Mouse (Mus musculus) layer of hippocampus, postnatal 14 days (tissue): ENCODE measurements around the gene Chmp2b. TPM values are rescaled to one million over a fixed set of nuclear protein-coding genes. Genes with fewer than 3 reads are reported as not detected.

Experiments used
- DNase-seq, 2 experiments: peaks; one replicate each; pipeline ENCODE4 v3.0.0; 2021 to 2022; ENCODE audit warnings: low spot score in 2 of 2, mixed read lengths in 1 of 2
- total RNA-seq, 2 experiments: library from RNA; stranded (reverse); gene quantifications; 2 replicates each; pipeline ENCODE4 v1.2.3; 2021

Gene Chmp2b
- total RNA-seq, 2 experiments from 2014 or later, result 72.2 to 76.9 TPM

DNA sequence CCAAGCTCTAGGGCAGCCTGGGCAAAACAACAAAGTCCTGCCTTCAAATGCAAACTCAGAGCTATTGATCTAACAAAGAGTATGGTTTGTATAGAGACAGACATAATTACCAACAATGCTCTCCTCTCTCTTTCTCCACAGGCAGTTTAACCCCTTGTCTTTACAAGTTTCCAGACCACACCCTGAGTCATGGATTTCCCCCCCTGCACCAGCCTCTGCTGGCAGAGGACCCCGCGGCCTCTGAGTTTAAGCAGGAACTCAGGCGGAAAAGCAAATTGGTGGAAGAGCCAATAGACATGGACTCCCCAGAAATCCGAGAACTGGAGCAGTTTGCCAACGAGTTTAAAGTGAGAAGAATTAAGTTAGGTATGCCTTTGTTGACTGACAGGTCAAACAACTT lies 32.9 kb downstream of the Chmp2b start:
- DNase-seq, result no peak

DNA sequence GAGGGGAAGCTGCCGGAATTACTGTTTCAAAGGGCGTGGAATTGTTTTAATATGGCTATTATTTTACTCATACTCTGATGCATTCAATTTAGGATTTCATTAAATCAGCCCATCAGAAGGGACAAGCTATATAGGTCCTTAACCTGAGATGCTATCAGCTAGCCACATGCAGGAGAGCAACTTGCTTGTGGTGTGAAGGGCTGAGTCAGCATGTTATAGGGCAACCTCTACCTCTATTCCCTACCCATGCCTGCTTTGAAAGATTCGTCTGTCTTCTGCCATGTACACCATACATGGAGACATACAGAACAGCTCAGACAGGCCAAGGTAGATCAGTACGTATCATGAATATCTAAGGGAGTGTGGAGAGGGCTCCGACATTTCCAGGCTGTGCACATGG lies 35.8 kb downstream of the Chmp2b start:
- DNase-seq, result no peak

DNA sequence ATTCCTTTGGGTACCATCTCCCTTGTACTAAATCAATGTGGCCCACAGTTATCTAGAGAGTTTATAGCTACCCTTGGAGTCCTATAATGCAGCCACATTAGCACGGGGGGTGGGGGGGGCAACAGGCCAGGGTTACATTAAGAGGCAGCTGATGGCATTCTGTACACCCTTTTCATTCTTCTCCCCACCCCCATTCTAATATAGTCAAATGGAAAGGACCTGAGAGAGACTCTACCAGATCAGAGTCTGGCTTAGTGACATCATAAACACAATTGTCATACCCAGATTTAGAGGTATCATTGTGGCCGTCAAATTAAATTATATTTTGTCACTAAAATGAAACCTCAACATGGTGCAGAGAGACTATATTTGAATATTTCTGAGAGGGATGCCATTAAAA lies 36.5 kb downstream of the Chmp2b start:
- no peak for DNase-seq

DNA sequence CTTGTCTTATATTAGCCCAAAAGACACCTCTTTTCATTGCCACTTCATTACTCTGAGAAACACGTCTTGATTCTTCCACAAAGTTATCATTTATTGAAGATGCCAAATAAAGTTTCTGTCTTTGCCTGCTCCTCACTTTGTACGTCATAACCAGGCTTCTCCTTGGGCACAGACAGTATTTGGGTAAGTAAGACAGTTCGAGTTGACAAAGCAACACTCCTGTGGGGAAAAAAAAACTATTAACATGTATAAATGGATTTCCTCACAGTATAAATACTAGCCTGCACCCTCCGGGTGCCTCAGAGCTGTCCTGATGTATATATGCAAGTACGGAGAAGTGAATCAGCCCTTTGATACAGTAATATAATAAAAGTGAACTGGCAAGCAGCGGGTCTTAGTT lies 42.3 kb downstream of the Chmp2b start, which contains the start of gene Pou1f1:
Pou1f1 (plus strand) TSS at position 301 of the 400 bp plus-strand sequence.
- DNase-seq, result no peak

DNA sequence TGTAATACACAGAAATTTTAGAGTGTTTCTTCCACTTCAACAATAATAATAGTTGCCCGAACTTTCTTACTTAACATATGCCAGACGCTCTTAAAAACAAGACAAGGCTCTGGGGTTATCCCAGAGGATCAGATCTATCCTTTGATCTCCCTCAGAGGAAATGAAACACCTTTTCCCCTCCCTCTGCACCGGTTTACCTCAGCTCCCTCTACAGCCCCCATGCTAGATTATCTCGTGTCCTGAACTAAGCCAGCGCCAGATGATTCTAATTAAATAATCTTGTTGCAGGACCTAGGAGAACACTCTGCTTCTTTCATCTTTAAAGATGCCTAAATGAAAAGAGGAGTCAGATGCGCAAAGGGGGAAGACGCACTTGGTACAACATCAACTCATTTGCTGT lies 48.3 kb downstream of the Chmp2b start:
- no peak for DNase-seq

DNA sequence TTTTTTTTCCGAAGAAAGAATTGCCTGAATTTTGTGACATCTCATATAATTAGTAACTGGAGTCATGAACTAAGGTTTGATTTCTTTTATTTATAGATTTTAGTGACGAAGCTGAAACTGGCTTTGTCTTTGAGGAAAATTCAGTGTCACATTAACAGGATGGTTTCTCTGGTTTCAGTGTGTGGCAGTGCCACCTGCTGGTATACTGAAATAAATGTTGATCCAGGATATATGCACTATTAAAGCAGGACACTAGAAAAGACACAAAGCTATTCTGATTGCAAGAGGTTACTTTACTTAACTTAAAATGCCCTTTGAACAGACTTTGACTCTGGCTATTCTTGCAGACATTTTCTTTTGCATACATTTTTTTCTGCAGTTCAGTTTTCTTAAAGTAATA lies 65.5 kb downstream of the Chmp2b start:
- peak; percentile 8 to 66 for DNase-seq

DNA sequence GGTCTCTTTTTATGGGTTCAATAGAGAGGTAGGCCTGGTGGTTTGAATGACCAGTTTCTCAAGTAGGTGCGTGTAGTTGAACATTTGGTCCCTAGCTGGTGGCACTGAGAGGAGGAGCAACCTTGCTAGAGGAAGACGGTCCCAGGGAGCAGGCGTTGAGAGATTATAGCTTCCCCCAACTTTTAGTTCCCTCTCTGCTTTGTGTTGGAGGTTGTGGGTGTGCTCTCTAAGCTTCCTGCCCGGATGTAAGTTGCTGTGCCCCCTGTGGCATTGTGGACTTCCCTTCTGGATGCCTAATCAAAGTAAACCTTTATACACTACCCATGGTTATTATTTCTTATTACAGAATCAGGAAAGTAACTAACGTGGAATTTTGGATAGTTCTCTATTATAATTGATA lies 66.5 kb downstream of the Chmp2b start:
- no peak for DNase-seq

Other genes with a start within 250 kb of the Chmp2b start
- not detected for gene Pou1f1, start 42.2 kb downstream of the Chmp2b start, total RNA-seq